Mouse (Mus musculus) embryonic fibroblast, embryonic 13.5 days (primary cell): ENCODE measurements around the gene Rnaseh2c.

Experiments
- CTCF ChIP-seq: IDR thresholded peaks from 2 replicates; pipeline ENCODE4 v1.5.1; 2011; ENCODE audit warnings: mild to moderate bottlenecking, control low read depth, low read length, moderate library complexity, borderline replicate concordance; ENCODE audit not compliant: insufficient read depth
- POLR2A ChIP-seq: IDR thresholded peaks from 2 replicates; pipeline ENCODE4 v1.6.1; 2011; ENCODE audit warnings: low read depth, mild to moderate bottlenecking, control low read depth, low read length, moderate library complexity

- TF ChIP-seq POLR2A (no peak), CTCF (no peak)
Observed at GRCm38 (mm10) chr19:5558169-5558568, 43.5 kb upstream of the Rnaseh2c start.
